Mouse (Mus musculus): Measurements from ENCODE around the gene Nme7. TPM values are rescaled to one million over a fixed set of nuclear protein-coding genes. Genes with fewer than 3 reads are reported as not detected.
A peak's percentile ranks its signal among the peaks of the same experiment; 100 is the strongest.

Gene Nme7
- polyA plus RNA-seq, 1 experiment from 2014 or later, result 32.9 TPM

DNA sequence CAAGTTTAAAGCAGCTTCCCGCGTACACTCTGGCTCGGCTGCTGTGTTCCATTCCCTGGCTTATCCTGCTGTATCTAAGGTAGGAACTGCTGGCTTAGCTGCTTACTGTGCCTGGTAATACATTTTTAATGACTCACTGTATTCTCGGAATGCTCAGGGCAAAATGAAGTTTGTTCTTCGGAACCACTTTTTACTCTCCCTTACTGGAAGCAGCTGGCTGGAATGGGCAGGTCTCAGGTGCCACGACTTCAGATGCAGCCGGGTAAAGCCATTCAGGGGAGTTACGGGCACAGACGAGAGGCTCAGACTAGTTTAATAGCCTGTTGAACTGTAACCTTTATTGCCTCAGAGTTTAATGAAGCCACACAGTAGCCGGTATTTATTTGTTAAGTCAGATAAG, 17.5 kb downstream of the Nme7 start:
- H3K27ac ChIP-seq (replicated peaks), result peak overlapping the region; percentile 43
- no peak for ATAC-seq (ENCODE audit: low FRiP score, low read depth)

GRCm38 (mm10) chr1:164322987-164323650, 19.2 kb downstream of the Nme7 start:
- Histone ChIP-seq H3K4me3 (no peak overlapping the region), H3K4me2 (no peak overlapping the region), H3K4me1 (replicated peaks) (0 out of 2 replicates have a peak, but pooled peaks cover 10% of the 10 kb centered on the region), H3K9me3 (no peaks in the 10 kb centered on the region), H3K9ac (no peak overlapping the region), H3K36me3 (no peaks in the 10 kb centered on the region), H3K27me3 (no peaks in the 10 kb centered on the region), H3K27ac (replicated peaks) (no peak overlapping the region)
- WGBS, result 91% methylated on average over 8 of the region's 8 CpGs
- no peak for ATAC-seq (ENCODE audit: low FRiP score, low read depth)

More for the DNA sequence above, 17.5 kb downstream of the Nme7 start:
- no peaks in the 10 kb centered on the region for H3K9me3 ChIP-seq
- no peaks in the 10 kb centered on the region for H3K27me3 ChIP-seq
- H3K4me1 ChIP-seq (replicated peaks), result 0 out of 2 replicates have a peak, but pooled peaks cover 6% of the 10 kb centered on the region
- 63% methylated on average over 10 of the region's 10 CpGs for WGBS
- H3K9ac ChIP-seq, result no peak overlapping the region
- H3K4me3 ChIP-seq, result no peak overlapping the region
- H3K36me3 ChIP-seq, result no peaks in the 10 kb centered on the region
- no peak overlapping the region for H3K4me2 ChIP-seq

DNA sequence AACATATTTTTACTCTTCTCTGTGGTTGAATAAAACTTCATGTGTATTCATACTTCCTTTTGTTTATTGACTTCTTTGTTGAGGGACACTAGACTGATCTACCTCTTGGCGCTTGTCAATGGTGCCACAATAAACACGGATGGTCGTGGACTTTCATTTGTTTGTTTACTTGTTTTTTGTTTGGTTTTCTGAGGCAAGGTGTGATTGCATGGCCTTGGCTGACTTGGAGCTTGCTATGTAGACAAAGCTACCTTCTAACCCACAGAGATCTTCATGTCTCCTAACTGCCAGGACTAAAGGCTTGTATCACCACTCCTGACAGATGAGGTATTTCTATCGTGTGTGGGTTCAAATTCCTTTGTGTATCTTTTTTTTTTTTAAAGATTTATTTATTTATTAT, 20.3 kb downstream of the Nme7 start:
- H3K27ac ChIP-seq (replicated peaks), result no peak overlapping the region
- H3K36me3 ChIP-seq, result no peaks in the 10 kb centered on the region
- no peaks in the 10 kb centered on the region for H3K27me3 ChIP-seq
- H3K9me3 ChIP-seq, result no peaks in the 10 kb centered on the region
- WGBS, result 92% methylated on average over 4 of the region's 4 CpGs
- H3K4me1 ChIP-seq (replicated peaks), result 0 out of 2 replicates have a peak, but pooled peaks cover 10% of the 10 kb centered on the region
- no peak overlapping the region for H3K4me2 ChIP-seq
- no peak overlapping the region for H3K4me3 ChIP-seq
- ATAC-seq (ENCODE audit: low FRiP score, low read depth), result no peak
- H3K9ac ChIP-seq, result no peak overlapping the region

DNA sequence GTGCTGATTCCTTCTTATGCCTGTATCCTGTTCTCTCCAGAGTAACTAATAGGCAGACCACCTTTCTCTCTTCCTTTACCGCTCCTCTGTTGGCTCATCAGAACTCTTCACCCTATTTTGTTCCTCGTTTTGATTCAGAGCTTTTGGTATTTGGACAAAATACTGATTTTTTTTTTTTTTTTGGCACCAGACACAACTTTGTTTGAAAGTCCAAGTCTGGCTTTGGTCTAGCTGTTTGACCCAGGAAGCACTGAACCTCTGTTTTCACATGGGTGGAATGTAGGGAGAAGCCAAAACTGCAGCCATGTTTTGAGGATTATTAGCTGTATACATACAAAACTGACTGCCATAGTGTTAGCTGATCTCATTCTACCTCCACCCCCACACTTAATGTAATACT, 21.0 kb downstream of the Nme7 start:
- Histone ChIP-seq H3K27ac (replicated peaks) (no peak overlapping the region), H3K9ac (no peak overlapping the region), H3K4me1 (replicated peaks) (0 out of 2 replicates have a peak, but pooled peaks cover 10% of the 10 kb centered on the region), H3K36me3 (no peaks in the 10 kb centered on the region), H3K27me3 (no peaks in the 10 kb centered on the region), H3K4me2 (no peak overlapping the region), H3K4me3 (no peak overlapping the region), H3K9me3 (no peaks in the 10 kb centered on the region)
- ATAC-seq (ENCODE audit: low FRiP score, low read depth), result no peak
- 88% methylated on average over 2 of the region's 2 CpGs for WGBS

- peak overlapping the region; percentile 3; the same call in 1 of the 2 replicates for H3K27ac ChIP-seq (replicated peaks)
These were observed 22.8 kb downstream of the Nme7 start for GRCm38 (mm10) chr1:164326600-164327155.

DNA sequence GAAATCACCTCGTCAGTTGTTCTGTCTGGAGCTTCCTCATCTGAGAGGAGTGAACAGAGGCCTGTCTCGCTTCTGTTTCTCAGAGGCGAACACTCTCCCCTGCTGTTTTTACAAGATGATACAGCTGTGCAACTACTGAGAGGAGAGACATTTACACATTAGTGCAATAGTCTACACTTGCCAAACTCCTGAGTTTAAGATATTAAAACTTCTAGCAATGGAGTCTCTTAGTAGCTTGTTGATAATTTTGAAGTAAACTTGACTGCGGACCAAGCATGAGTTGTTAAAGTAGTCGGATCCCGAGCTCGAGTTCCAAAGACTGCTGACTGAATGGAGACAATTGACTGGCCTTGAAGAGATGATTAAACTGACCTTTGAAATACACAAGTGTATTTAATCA, 23.8 kb downstream of the Nme7 start:
- Histone ChIP-seq H3K27ac (replicated peaks) (no peak overlapping the region), H3K9ac (no peak overlapping the region), H3K4me2 (no peak overlapping the region), H3K9me3 (no peaks in the 10 kb centered on the region), H3K4me1 (replicated peaks) (0 out of 2 replicates have a peak, but pooled peaks cover 4% of the 10 kb centered on the region), H3K4me3 (no peak overlapping the region), H3K27me3 (no peaks in the 10 kb centered on the region), H3K36me3 (0 out of 2 replicates have a peak, but pooled peaks cover 5% of the 10 kb centered on the region)
- ATAC-seq (ENCODE audit: low FRiP score, low read depth), result no peak
- WGBS, result 72% methylated on average over 7 of the region's 7 CpGs

More at GRCm38 (mm10) chr1:164326600-164327155, 22.8 kb downstream of the Nme7 start:
- Histone ChIP-seq H3K27me3 (no peaks in the 10 kb centered on the region), H3K4me3 (no peak overlapping the region), H3K9me3 (no peaks in the 10 kb centered on the region), H3K9ac (no peak overlapping the region), H3K4me1 (replicated peaks) (0 out of 2 replicates have a peak, but pooled peaks cover 4% of the 10 kb centered on the region), H3K36me3 (0 out of 2 replicates have a peak, but pooled peaks cover 5% of the 10 kb centered on the region), H3K4me2 (no peak overlapping the region)
- ATAC-seq (ENCODE audit: low FRiP score, low read depth), result peak; percentile 59; the same call in 1 of the 2 replicates
- 44% methylated on average over 6 of the region's 6 CpGs for WGBS

- Histone ChIP-seq H3K27me3 (no peaks in the 10 kb centered on the region), H3K4me2 (no peak overlapping the region), H3K27ac (replicated peaks) (no peak overlapping the region), H3K4me3 (no peak overlapping the region), H3K9ac (no peak overlapping the region), H3K36me3 (peaks cover 22% of the 10 kb centered on the region), H3K4me1 (replicated peaks) (no peaks in the 10 kb centered on the region), H3K9me3 (no peaks in the 10 kb centered on the region)
- WGBS, result 85% methylated on average over 11 of the region's 11 CpGs
- no peak for ATAC-seq (ENCODE audit: low FRiP score, low read depth)
These were observed 28.6 kb downstream of the Nme7 start for GRCm38 (mm10) chr1:164332559-164332958.

- WGBS, result 97% methylated on average over 3 of the region's 3 CpGs
- Histone ChIP-seq H3K4me1 (replicated peaks) (no peaks in the 10 kb centered on the region), H3K27me3 (no peaks in the 10 kb centered on the region), H3K9me3 (no peaks in the 10 kb centered on the region), H3K9ac (no peak overlapping the region), H3K27ac (replicated peaks) (no peak overlapping the region), H3K4me3 (no peak overlapping the region), H3K4me2 (no peak overlapping the region), H3K36me3 (peaks cover 27% of the 10 kb centered on the region)
- ATAC-seq (ENCODE audit: low FRiP score, low read depth), result no peak
These were observed 31.5 kb downstream of the Nme7 start for GRCm38 (mm10) chr1:164335435-164335834.

DNA sequence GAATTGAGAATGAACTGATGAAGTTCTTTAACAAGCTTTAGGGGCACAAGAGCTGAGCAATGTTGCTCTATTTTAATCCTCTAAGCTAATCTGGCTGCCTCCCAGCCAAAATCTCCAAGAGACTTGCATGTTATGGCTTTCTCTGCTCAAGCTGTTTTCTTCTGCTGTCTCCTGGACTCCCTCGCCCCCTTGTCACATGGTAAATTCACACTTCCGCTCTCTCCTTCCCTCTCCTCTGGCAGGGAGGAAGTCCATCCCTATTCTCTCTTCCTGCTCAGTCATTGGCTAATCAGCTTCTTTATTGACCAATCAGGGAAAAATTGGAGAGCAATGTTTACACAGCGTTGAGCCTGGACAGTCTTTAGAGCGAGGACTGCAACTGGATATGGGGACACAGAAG, 31.9 kb downstream of the Nme7 start:
- Histone ChIP-seq H3K36me3 (peaks cover 26% of the 10 kb centered on the region), H3K4me1 (replicated peaks) (no peaks in the 10 kb centered on the region), H3K4me2 (no peak overlapping the region), H3K9ac (no peak overlapping the region), H3K4me3 (no peak overlapping the region), H3K27ac (replicated peaks) (no peak overlapping the region), H3K27me3 (no peaks in the 10 kb centered on the region), H3K9me3 (no peaks in the 10 kb centered on the region)
- WGBS, result 93% methylated on average over 4 of the region's 4 CpGs
- ATAC-seq (ENCODE audit: low FRiP score, low read depth), result no peak

DNA sequence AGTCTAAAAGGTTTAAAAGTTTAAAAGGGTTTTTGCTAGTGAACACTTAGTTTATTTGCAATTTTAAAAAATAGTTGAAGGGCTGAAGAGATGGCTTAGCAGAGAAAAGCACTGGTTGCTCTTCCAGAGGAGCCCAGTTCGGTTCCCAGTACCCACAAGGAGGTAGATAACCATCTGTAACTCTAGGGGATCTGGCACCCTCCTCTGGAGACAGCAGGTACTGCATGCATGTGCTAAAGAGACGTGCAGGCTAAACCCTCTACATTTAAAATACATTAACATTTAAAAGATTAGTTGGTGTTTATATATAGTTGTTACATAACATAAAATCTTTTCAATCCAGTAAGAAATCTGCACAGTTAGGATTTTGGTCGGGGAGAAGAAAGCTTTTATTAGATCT, 38.2 kb downstream of the Nme7 start:
- Histone ChIP-seq H3K4me1 (replicated peaks) (no peaks in the 10 kb centered on the region), H3K9me3 (no peaks in the 10 kb centered on the region), H3K27ac (replicated peaks) (no peak overlapping the region), H3K4me2 (no peak overlapping the region), H3K27me3 (no peaks in the 10 kb centered on the region), H3K9ac (no peak overlapping the region), H3K4me3 (no peak overlapping the region), H3K36me3 (peaks cover 26% of the 10 kb centered on the region)
- ATAC-seq (ENCODE audit: low FRiP score, low read depth), result no peak
- WGBS, result 89% methylated on average over 3 of the region's 3 CpGs

GRCm38 (mm10) chr1:164353443-164353842, 49.5 kb downstream of the Nme7 start:
- peaks cover 2% of the 10 kb centered on the region; the same call in 1 of the 2 replicates for H3K36me3 ChIP-seq
- H3K27ac ChIP-seq (replicated peaks), result no peak overlapping the region
- H3K4me1 ChIP-seq (replicated peaks), result no peaks in the 10 kb centered on the region
- H3K9me3 ChIP-seq, result no peaks in the 10 kb centered on the region
- H3K4me2 ChIP-seq, result no peak overlapping the region
- no peak for ATAC-seq (ENCODE audit: low FRiP score, low read depth)
- no peaks in the 10 kb centered on the region for H3K27me3 ChIP-seq
- no peak overlapping the region for H3K4me3 ChIP-seq
- no peak overlapping the region for H3K9ac ChIP-seq
- 27% methylated on average over 3 of the region's 3 CpGs for WGBS

DNA sequence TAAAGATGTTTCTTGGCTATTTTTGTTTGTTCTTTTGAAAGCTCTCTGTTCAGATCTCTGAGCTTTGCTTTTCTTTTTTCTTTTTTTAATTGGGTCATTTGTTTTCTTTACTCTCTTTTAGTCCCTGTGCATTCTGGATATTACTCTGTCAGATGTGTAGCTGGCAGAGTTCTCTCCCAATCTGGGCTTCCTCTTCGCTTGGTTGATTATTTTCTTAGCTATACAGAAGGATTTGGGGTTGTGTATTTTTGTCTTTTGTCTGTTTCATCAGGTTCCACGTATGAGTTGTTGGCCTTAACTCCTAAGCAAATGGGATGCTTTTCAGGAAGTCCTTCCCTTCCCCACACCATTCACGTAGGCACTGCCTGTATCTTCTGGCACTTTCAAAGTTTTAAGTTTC, 54.1 kb downstream of the Nme7 start:
- ATAC-seq (ENCODE audit: low FRiP score, low read depth), result no peak
- Histone ChIP-seq H3K4me1 (replicated peaks) (peaks cover 4% of the 10 kb centered on the region; the same call in 1 of the 2 replicates), H3K36me3 (no peaks in the 10 kb centered on the region), H3K9me3 (no peaks in the 10 kb centered on the region), H3K9ac (no peak overlapping the region), H3K4me2 (no peak overlapping the region), H3K4me3 (no peak overlapping the region), H3K27ac (replicated peaks) (no peak overlapping the region), H3K27me3 (no peaks in the 10 kb centered on the region)
- WGBS, result 63% methylated on average over 3 of the region's 3 CpGs

All from hindbrain, embryonic 15.5 days (tissue).